Mouse (Mus musculus): Measurements from ENCODE around the gene Slc9a5.

The Slc9a5 gene

GRCm38 (mm10) chr8:105325641-105326093 is 23.0 kb upstream of the Slc9a5 start:
- in situ Hi-C loops (cut with MboI, MseI): loop anchor here (10.0 to 25.0 kb wide), 2 partner anchors 737 to 889 kb away; partner anchors contain the start of genes Nfatc3, Prmt7 and Slc7a6os

DNA sequence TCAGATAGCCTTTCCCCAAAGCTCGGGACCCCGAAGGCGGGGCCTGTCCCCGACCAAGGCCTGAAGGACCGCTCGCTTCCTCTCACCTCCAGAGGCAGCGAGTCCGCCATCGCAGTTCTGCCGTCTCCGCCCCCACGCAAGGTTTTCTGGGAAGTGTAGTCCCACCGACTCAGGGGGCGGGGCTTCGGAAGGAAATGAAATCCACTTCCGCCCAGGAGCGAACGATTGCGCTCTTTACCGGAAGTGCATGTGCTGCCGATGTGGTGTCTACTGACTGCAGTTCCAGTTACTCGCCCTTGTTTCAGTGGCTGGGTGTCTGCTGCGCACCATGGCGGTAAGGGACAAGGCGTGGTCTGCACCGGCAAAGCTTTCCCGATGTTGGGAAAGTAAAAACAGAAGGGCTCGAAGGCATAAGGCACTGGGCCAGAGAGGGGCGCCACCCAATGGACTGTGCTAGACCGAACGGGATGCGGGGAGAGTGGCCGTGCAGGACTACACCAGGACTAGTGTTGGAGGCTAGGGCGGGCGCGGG is 22.4 kb upstream of the Slc9a5 start, which contains the start of the genes Lrrc29 and Tmem208:
Gene Lrrc29, minus strand, starts transcription at position 138 of the 532 bp plus-strand sequence.
Gene Tmem208, plus strand, starts transcription at position 214 of the 532 bp plus-strand sequence.
- in situ Hi-C loops (cut with MboI, MseI): loop anchor here (10.0 to 25.0 kb wide), 2 partner anchors 736 to 889 kb away; partner anchors contain the start of genes Nfatc3, Prmt7 and Slc7a6os

GRCm38 (mm10) chr8:105326968-105327367 is 21.7 kb upstream of the Slc9a5 start:
- in situ Hi-C loops (cut with MboI, MseI): loop anchor here (10.0 to 25.0 kb wide), 2 partner anchors 735 to 888 kb away; partner anchors contain the start of genes Nfatc3, Prmt7 and Slc7a6os

DNA sequence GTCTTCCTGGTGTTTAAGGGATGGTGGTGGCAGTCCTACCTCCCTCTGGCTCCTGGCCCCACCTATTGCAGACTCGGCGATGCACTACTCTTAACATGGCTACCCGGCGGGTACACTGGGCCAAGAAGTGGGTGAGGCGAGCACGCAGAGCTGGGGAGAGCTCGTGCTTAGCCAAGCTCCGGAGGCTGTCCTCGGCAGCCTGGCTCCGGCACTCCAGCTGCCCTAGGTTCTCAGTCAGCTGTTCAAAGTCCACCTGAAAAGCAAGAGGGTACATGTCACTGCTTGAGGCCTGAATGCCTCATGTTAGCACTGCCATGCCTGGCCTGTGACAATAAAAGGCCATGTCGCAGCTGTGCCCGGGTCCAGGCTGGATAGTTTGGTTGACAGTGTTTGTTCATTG is 18.3 kb upstream of the Slc9a5 start:
- in situ Hi-C loops (cut with MboI, MseI): loop anchor here (25.0 kb wide), 1 partner anchor 732 kb away; the partner anchor contains the start of gene Nfatc3

DNA sequence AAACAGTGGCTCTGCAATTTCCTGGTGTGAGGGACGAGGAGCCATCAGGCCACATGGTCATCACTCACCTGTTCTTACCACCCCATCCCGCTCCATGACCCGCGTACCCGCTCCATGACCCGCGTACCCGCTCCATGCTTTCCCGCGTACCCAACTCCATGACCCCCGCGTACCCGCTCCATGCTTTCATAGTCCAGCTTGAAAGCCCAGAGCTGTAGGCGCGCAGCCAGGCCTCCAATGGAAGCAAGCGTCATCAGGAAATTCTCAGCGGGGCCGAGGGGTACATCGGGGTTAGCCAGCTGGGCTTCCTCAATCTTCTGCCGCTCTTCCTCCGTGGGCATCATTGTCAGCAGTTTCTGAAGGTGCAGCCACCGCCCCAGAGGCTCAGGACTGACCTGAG is 17.2 kb upstream of the Slc9a5 start:
- in situ Hi-C loops (cut with MboI, MseI): loop anchor here (25.0 kb wide), 1 partner anchor 731 kb away; the partner anchor contains the start of gene Nfatc3

DNA sequence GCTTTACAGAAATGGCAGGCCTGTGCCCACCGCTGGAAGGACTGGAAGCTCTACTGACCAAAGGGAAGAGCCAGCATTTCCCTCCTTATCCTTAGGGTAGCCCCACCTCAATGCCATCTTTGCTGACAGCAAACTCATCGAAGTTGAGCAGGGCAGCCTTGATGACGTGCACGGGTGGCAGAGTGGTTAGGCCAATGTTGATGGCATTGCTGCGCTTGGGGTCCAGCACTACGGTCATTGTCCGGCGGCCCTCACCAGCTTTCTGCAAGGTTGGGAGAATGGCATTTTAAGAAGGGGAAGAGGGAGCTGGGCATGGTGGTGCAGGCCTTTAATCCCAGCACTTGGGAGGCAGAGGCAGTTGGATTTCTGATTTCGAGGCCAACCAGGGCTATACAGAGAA is 16.7 kb upstream of the Slc9a5 start:
- in situ Hi-C loops (cut with MboI, MseI): loop anchor here (25.0 kb wide), 1 partner anchor 730 kb away; the partner anchor contains the start of gene Nfatc3

- in situ Hi-C loops (cut with MboI, MseI): loop anchor here (25.0 kb wide), 1 partner anchor 730 kb away; the partner anchor contains the start of gene Nfatc3
Measured at GRCm38 (mm10) chr8:105332523-105332922, 16.1 kb upstream of the Slc9a5 start.

DNA sequence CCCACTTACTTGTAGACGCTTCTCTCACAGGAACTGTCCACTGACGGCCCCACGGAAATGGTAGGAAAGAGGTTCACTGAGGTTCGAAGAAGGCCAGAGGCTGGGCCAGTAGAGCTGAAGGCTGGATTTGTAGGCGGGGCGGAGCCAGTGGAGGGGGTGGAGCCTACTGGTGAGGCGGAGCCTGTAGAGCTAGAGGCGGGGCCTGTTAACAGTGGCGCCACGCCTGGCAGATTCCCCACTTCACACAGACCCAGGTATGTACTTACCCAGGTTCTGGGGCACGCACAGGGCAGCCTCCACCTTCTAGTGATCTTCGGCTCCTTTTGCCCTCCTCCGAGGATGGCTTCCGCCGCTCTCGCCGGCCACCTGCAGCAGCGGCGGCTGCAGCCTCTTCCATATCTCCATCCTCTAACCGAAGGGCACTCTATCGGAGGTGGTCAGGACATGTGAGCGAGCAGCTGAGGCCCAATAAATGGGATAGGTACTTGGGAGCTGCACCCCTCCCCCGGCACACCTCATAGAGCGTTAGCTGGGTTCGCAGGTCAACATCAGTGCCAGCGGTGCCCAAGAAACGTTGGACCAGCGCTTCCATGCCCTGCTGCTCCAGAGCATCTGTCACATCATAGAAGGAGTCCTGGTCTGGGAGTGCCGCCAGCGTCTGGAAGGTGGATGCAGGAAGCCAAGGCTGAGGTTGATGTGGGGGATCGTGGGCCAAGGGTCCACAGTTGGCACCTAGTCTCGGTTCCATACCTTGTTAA is 12.1 kb upstream of the Slc9a5 start:
- in situ Hi-C loops (cut with MboI, MseI): loop anchor here (25.0 kb wide), 1 partner anchor 726 kb away; the partner anchor contains the start of gene Nfatc3

DNA sequence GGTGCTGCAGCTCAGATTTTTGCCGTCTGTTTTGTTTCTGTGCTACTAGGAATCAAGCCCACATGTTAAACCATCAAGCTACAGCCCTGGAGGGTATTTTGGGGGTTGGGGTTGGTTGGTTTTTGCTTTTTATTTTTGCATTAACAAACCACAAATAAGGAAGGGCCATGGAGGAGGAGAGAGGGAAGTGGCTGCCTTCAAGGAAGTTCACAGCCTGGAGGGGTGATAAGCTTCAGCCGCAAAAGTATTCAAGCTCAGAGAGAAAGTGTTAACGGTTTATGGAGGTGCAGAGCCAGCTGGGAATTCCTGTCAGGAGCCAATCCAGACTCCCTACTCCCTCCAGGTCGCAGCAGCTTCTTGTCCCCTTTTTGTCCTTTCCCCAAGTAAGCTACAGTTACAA is 9.7 kb upstream of the Slc9a5 start:
- in situ Hi-C loops (cut with MboI, MseI): loop anchor here (25.0 kb wide), 1 partner anchor 723 kb away; the partner anchor contains the start of gene Nfatc3

- in situ Hi-C loops (cut with MboI, MseI): loop anchor here (25.0 kb wide), 1 partner anchor 722 kb away; the partner anchor contains the start of gene Nfatc3
Measured at GRCm38 (mm10) chr8:105339886-105340635, 8.6 kb upstream of the Slc9a5 start.

GRCm38 (mm10) chr8:105341399-105341798 is 7.2 kb upstream of the Slc9a5 start:
- in situ Hi-C loops (cut with MboI, MseI): loop anchor here (25.0 kb wide), 1 partner anchor 721 kb away; the partner anchor contains the start of gene Nfatc3

GRCm38 (mm10) chr8:105342768-105343167 is 5.9 kb upstream of the Slc9a5 start:
- in situ Hi-C loops (cut with MboI, MseI): loop anchor here (25.0 kb wide), 1 partner anchor 720 kb away; the partner anchor contains the start of gene Nfatc3

- in situ Hi-C loops (cut with MboI, MseI): loop anchor here (25.0 kb wide), 1 partner anchor 718 kb away; the partner anchor contains the start of gene Nfatc3
Measured at GRCm38 (mm10) chr8:105343791-105344574, 4.7 kb upstream of the Slc9a5 start.

GRCm38 (mm10) chr8:105345061-105345975 is 3.3 kb upstream of the Slc9a5 start:
- in situ Hi-C loops (cut with MboI, MseI): loop anchor here (25.0 kb wide), 1 partner anchor 717 kb away; the partner anchor contains the start of gene Nfatc3

DNA sequence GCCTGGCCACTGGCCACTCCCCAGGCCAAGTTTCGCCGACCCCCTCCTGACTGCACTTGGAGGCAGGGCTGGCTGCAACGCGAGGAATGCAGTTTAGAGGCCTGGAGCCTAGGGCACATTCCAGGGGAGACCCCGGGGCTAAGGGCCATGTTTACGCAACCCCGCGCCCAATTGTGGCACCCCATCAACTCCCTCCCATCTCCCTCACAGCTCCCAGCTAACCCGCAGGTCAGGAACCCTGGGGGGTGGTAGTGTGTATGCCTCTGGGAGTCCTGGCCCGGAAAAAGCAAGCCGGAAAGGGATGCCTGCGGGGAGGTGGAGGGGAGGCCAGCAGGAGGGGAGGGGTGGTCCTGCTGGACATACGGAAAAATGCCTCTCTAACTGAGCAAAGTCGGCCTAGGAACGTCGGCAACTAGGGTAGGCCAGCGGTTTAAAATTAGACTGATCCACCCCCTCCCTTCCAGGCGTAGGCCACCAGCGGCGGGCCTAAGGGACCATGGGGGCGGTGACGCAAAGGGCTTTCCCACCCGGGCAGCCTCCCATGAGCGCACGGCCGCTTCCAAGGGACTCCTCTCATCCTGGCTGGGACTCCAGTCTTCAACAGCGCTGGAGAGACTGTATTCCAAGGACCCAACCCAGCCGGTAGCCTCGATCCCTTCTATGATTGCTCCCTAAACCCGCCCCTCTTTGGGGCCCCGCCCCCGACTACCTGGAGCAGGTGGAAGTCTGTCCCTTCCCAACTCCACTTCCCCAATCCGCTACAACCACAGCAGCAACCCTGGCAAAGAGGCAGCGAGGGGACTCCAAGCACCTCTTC is 1.8 kb upstream of the Slc9a5 start:
- in situ Hi-C loops (cut with MboI, MseI): loop anchor here (25.0 kb wide), 1 partner anchor 715 kb away; the partner anchor contains the start of gene Nfatc3

- in situ Hi-C loops (cut with MboI, MseI): loop anchor here (25.0 kb wide), 1 partner anchor 715 kb away; the partner anchor contains the start of gene Nfatc3
Measured at GRCm38 (mm10) chr8:105347428-105348221, 1.0 kb upstream of the Slc9a5 start, which contains the start of gene Fhod1. Gene Fhod1 (minus strand): TSS chr8:105347953.

Data from T-helper 2 cell (primary cell).